Mouse (Mus musculus): Measurements from ENCODE around the gene Emp2. TPM values are rescaled to one million over a fixed set of nuclear protein-coding genes. Genes with fewer than 3 reads are reported as not detected.
"Not testable (repeated sequence)": the region's sequence is repeated elsewhere in the genome, so short reads cannot be mapped to it uniquely, and the experiment has no call there.

Gene Emp2
- polyA plus RNA-seq, 1 experiment from 2014 or later, result 9.0 TPM

- H3K4me2 ChIP-seq, result no peak overlapping the region
- ATAC-seq (replicated peaks; ENCODE audit: low FRiP score), result no peak
- H3K27ac ChIP-seq (ENCODE audit: low read depth, low read length), result no peak overlapping the region
- H3K4me3 ChIP-seq (ENCODE audit: low read depth, low read length), result no peak overlapping the region
- 55% methylated on average over 9 of the region's 9 CpGs for WGBS
- H3K27me3 ChIP-seq (replicated peaks; ENCODE audit: control insufficient read depth, insufficient read depth, low read length), result no peaks in the 10 kb centered on the region
- no peaks in the 10 kb centered on the region for H3K9me3 ChIP-seq (ENCODE audit: control insufficient read depth, low read length)
- H3K9ac ChIP-seq (ENCODE audit: low read depth, low read length), result no peak overlapping the region
- no peaks in the 10 kb centered on the region for H3K36me3 ChIP-seq (ENCODE audit: control insufficient read depth, insufficient read depth, low read length)
- no peak for DNase-seq (ENCODE audit: low spot score)
- H3K4me1 ChIP-seq (replicated peaks; ENCODE audit: control insufficient read depth, insufficient read depth, low read length), result no peaks in the 10 kb centered on the region
Observed at GRCm38 (mm10) chr16:10286513-10287268, 27.1 kb downstream of the Emp2 start.

- H3K4me1 ChIP-seq (replicated peaks; ENCODE audit: control insufficient read depth, insufficient read depth, low read length), result no peaks in the 10 kb centered on the region
- WGBS, result 64% methylated on average over 3 of the region's 3 CpGs
- DNase-seq (ENCODE audit: low spot score) (no peak), ATAC-seq (replicated peaks; ENCODE audit: low FRiP score) (no peak)
- no peaks in the 10 kb centered on the region for H3K36me3 ChIP-seq (ENCODE audit: control insufficient read depth, insufficient read depth, low read length)
- H3K9ac ChIP-seq (ENCODE audit: low read depth, low read length), result no peak overlapping the region
- H3K4me3 ChIP-seq (ENCODE audit: low read depth, low read length), result no peak overlapping the region
- no peak overlapping the region for H3K4me2 ChIP-seq
- no peak overlapping the region for H3K27ac ChIP-seq (ENCODE audit: low read depth, low read length)
- no peaks in the 10 kb centered on the region for H3K27me3 ChIP-seq (replicated peaks; ENCODE audit: control insufficient read depth, insufficient read depth, low read length)
- no peaks in the 10 kb centered on the region for H3K9me3 ChIP-seq (ENCODE audit: control insufficient read depth, low read length)
Observed at GRCm38 (mm10) chr16:10281890-10282289, 31.9 kb downstream of the Emp2 start.

GRCm38 (mm10) chr16:10280286-10280951 lies 33.3 kb downstream of the Emp2 start:
- H3K27me3 ChIP-seq (replicated peaks; ENCODE audit: control insufficient read depth, insufficient read depth, low read length), result no peaks in the 10 kb centered on the region

GRCm38 (mm10) chr16:10276778-10277177 lies 37.0 kb downstream of the Emp2 start:
- not testable (repeated sequence) for DNase-seq (ENCODE audit: low spot score); H3K9me3 ChIP-seq (ENCODE audit: control insufficient read depth, low read length); H3K4me2 ChIP-seq; H3K27me3 ChIP-seq (replicated peaks; ENCODE audit: control insufficient read depth, insufficient read depth, low read length); H3K9ac ChIP-seq (ENCODE audit: low read depth, low read length); H3K4me3 ChIP-seq (ENCODE audit: low read depth, low read length); H3K36me3 ChIP-seq (ENCODE audit: control insufficient read depth, insufficient read depth, low read length); ATAC-seq (replicated peaks; ENCODE audit: low FRiP score); H3K4me1 ChIP-seq (replicated peaks; ENCODE audit: control insufficient read depth, insufficient read depth, low read length); H3K27ac ChIP-seq (ENCODE audit: low read depth, low read length)
- WGBS, result 76% methylated on average over 4 of the region's 5 CpGs

More at GRCm38 (mm10) chr16:10280286-10280951, 33.3 kb downstream of the Emp2 start:
- H3K9ac ChIP-seq (ENCODE audit: low read depth, low read length), result no peak overlapping the region
- H3K9me3 ChIP-seq (ENCODE audit: control insufficient read depth, low read length), result no peaks in the 10 kb centered on the region
- DNase-seq (ENCODE audit: low spot score) (peak; percentile 59), ATAC-seq (replicated peaks; ENCODE audit: low FRiP score) (no peak)
- no peak overlapping the region for H3K4me2 ChIP-seq
- H3K27ac ChIP-seq (ENCODE audit: low read depth, low read length), result no peak overlapping the region
- 43% methylated on average over 12 of the region's 12 CpGs for WGBS
- no peak overlapping the region for H3K4me3 ChIP-seq (ENCODE audit: low read depth, low read length)
- no peaks in the 10 kb centered on the region for H3K36me3 ChIP-seq (ENCODE audit: control insufficient read depth, insufficient read depth, low read length)
- no peaks in the 10 kb centered on the region for H3K4me1 ChIP-seq (replicated peaks; ENCODE audit: control insufficient read depth, insufficient read depth, low read length)

GRCm38 (mm10) chr16:10274465-10274864 lies 39.3 kb downstream of the Emp2 start:
- H3K27me3 ChIP-seq (replicated peaks; ENCODE audit: control insufficient read depth, insufficient read depth, low read length), result no peaks in the 10 kb centered on the region
- no peak overlapping the region for H3K27ac ChIP-seq (ENCODE audit: low read depth, low read length)
- H3K36me3 ChIP-seq (ENCODE audit: control insufficient read depth, insufficient read depth, low read length), result no peaks in the 10 kb centered on the region
- H3K4me1 ChIP-seq (replicated peaks; ENCODE audit: control insufficient read depth, insufficient read depth, low read length), result no peaks in the 10 kb centered on the region
- H3K9ac ChIP-seq (ENCODE audit: low read depth, low read length), result no peak overlapping the region
- DNase-seq (ENCODE audit: low spot score) (no peak), ATAC-seq (replicated peaks; ENCODE audit: low FRiP score) (no peak)
- no peak overlapping the region for H3K4me2 ChIP-seq
- no peak overlapping the region for H3K4me3 ChIP-seq (ENCODE audit: low read depth, low read length)
- H3K9me3 ChIP-seq (ENCODE audit: control insufficient read depth, low read length), result no peaks in the 10 kb centered on the region; the same call in 1 of the 2 replicates
- WGBS, result 64% methylated on average over 4 of the region's 4 CpGs

- H3K4me1 ChIP-seq (replicated peaks; ENCODE audit: control insufficient read depth, insufficient read depth, low read length), result no peaks in the 10 kb centered on the region
- no peak for ATAC-seq (replicated peaks; ENCODE audit: low FRiP score)
Observed at GRCm38 (mm10) chr16:10272256-10272655, 41.5 kb downstream of the Emp2 start.

GRCm38 (mm10) chr16:10253993-10254392 lies 59.8 kb downstream of the Emp2 start:
- H3K9me3 ChIP-seq (ENCODE audit: control insufficient read depth, low read length), result no peaks in the 10 kb centered on the region
- H3K36me3 ChIP-seq (ENCODE audit: control insufficient read depth, insufficient read depth, low read length), result no peaks in the 10 kb centered on the region
- WGBS, result 75% methylated on average over 1 of the region's 1 CpGs
- H3K27ac ChIP-seq (ENCODE audit: low read depth, low read length), result no peak overlapping the region
- no peaks in the 10 kb centered on the region for H3K4me1 ChIP-seq (replicated peaks; ENCODE audit: control insufficient read depth, insufficient read depth, low read length)
- H3K9ac ChIP-seq (ENCODE audit: low read depth, low read length), result no peak overlapping the region
- H3K4me3 ChIP-seq (ENCODE audit: low read depth, low read length), result no peak overlapping the region
- no peak overlapping the region for H3K4me2 ChIP-seq
- no peaks in the 10 kb centered on the region for H3K27me3 ChIP-seq (replicated peaks; ENCODE audit: control insufficient read depth, insufficient read depth, low read length)
- ATAC-seq (replicated peaks; ENCODE audit: low FRiP score), result no peak
- no peak for DNase-seq (ENCODE audit: low spot score)

More at GRCm38 (mm10) chr16:10272256-10272655, 41.5 kb downstream of the Emp2 start:
- 24% methylated on average over 3 of the region's 3 CpGs for WGBS
- no peaks in the 10 kb centered on the region for H3K36me3 ChIP-seq (ENCODE audit: control insufficient read depth, insufficient read depth, low read length)
- no peak overlapping the region for H3K4me3 ChIP-seq (ENCODE audit: low read depth, low read length)
- no peak overlapping the region for H3K4me2 ChIP-seq
- no peaks in the 10 kb centered on the region; the same call in 1 of the 2 replicates for H3K9me3 ChIP-seq (ENCODE audit: control insufficient read depth, low read length)
- no peak overlapping the region for H3K9ac ChIP-seq (ENCODE audit: low read depth, low read length)
- H3K27ac ChIP-seq (ENCODE audit: low read depth, low read length), result no peak overlapping the region
- DNase-seq (ENCODE audit: low spot score), result no peak
- H3K27me3 ChIP-seq (replicated peaks; ENCODE audit: control insufficient read depth, insufficient read depth, low read length), result no peaks in the 10 kb centered on the region

GRCm38 (mm10) chr16:10236601-10237000 lies 77.2 kb downstream of the Emp2 start:
- DNase-seq (ENCODE audit: low spot score) (no peak), ATAC-seq (replicated peaks; ENCODE audit: low FRiP score) (no peak)
- no peaks in the 10 kb centered on the region for H3K9me3 ChIP-seq (ENCODE audit: control insufficient read depth, low read length)

More at GRCm38 (mm10) chr16:10236601-10237000, 77.2 kb downstream of the Emp2 start:
- Histone ChIP-seq H3K27me3 (replicated peaks; ENCODE audit: control insufficient read depth, insufficient read depth, low read length) (no peaks in the 10 kb centered on the region), H3K4me3 (ENCODE audit: low read depth, low read length) (no peak overlapping the region), H3K27ac (ENCODE audit: low read depth, low read length) (no peak overlapping the region), H3K4me2 (no peak overlapping the region), H3K36me3 (ENCODE audit: control insufficient read depth, insufficient read depth, low read length) (no peaks in the 10 kb centered on the region), H3K9ac (ENCODE audit: low read depth, low read length) (no peak overlapping the region), H3K4me1 (replicated peaks; ENCODE audit: control insufficient read depth, insufficient read depth, low read length) (no peaks in the 10 kb centered on the region)

Measured in liver, embryonic 11.5 days (tissue).